Mouse (Mus musculus) C2C12 (cell line): ENCODE measurements around the gene Prkg1. TPM values are rescaled to one million over a fixed set of nuclear protein-coding genes. Genes with fewer than 3 reads are reported as not detected.

Experiments
- H3K27me3 ChIP-seq: one replicate; pipeline ENCODE4 v1.6.1; 2011; ENCODE audit not compliant: control insufficient read depth, insufficient read depth, insufficient read length
- H3K36me3 ChIP-seq: one replicate; pipeline ENCODE4 v1.6.1; 2011; ENCODE audit not compliant: control insufficient read depth, insufficient read depth
- H3K4me3 ChIP-seq: one replicate; pipeline ENCODE4 v1.5.1; 2011; ENCODE audit warnings: mild to moderate bottlenecking, control low read depth; ENCODE audit not compliant: poor library complexity, insufficient read depth, severe bottlenecking
- H3K79me2 ChIP-seq: one replicate; pipeline ENCODE4 v1.6.1; 2011; ENCODE audit not compliant: control insufficient read depth, insufficient read depth
- H3K79me3 ChIP-seq: one replicate; pipeline ENCODE4 v1.6.1; 2011; ENCODE audit warnings: low read depth, control low read depth
- H3ac ChIP-seq: one replicate; pipeline ENCODE3; 2011; ENCODE audit warnings: low read depth; ENCODE audit not compliant: control insufficient read depth, insufficient read length
- CEBPB ChIP-seq: IDR thresholded peaks from one replicate; pipeline ENCODE4 v1.6.1; 2011; ENCODE audit warnings: low read depth, mild to moderate bottlenecking, control low read depth, moderate library complexity
- CTCF ChIP-seq: IDR thresholded peaks from one replicate; pipeline ENCODE4 v1.5.1; 2011; ENCODE audit not compliant: control insufficient read depth, insufficient read depth, insufficient read length
- FOSL1 ChIP-seq: IDR thresholded peaks from one replicate; pipeline ENCODE4 v1.8.0; 2011; ENCODE audit warnings: mild to moderate bottlenecking, low read length; ENCODE audit not compliant: poor library complexity, insufficient read depth, severe bottlenecking
- MAX ChIP-seq: IDR thresholded peaks from one replicate; pipeline ENCODE4 v1.6.1; 2011; ENCODE audit warnings: mild to moderate bottlenecking, control low read depth
- MYOD1 ChIP-seq: IDR thresholded peaks from one replicate; pipeline ENCODE4 v1.6.1; 2011; ENCODE audit warnings: low read depth; ENCODE audit not compliant: control insufficient read depth, insufficient read length
- MYOG ChIP-seq: IDR thresholded peaks from one replicate; pipeline ENCODE4 v1.6.1; 2011; ENCODE audit not compliant: control insufficient read depth, insufficient read length; ENCODE audit errors: extremely low read depth
- USF1 ChIP-seq: IDR thresholded peaks from one replicate; pipeline ENCODE4 v1.6.1; 2011; ENCODE audit warnings: low read depth, mild to moderate bottlenecking, control low read depth, moderate library complexity
- polyA plus RNA-seq: library from polyadenylated mRNA; unstranded; fragments of >200 nt; fragmentation: generic; extraction: Trizol; gene quantifications from one replicate; pipeline ENCODE4 v1.2.1, GENCODE M21; 2012; ENCODE audit warnings: missing spikeins

Prkg1 gene
- polyA plus RNA-seq, 1 experiment: 0.47 TPM

- H3ac ChIP-seq: no peak overlapping the region
- no peaks in the 10 kb centered on the region for H3K27me3 ChIP-seq
- H3K4me3 ChIP-seq: no peak overlapping the region
- no peak for TF ChIP-seq CTCF
- no peak for TF ChIP-seq MYOG
- TF ChIP-seq CEBPB: no peak
- no peak for TF ChIP-seq MYOD1
- TF ChIP-seq MAX: no peak
- TF ChIP-seq FOSL1: no peak
- no peak for TF ChIP-seq USF1
- no peaks in the 10 kb centered on the region for H3K79me3 ChIP-seq
- no peaks in the 10 kb centered on the region for H3K79me2 ChIP-seq
- H3K36me3 ChIP-seq: no peaks in the 10 kb centered on the region
Observed at GRCm38 (mm10) chr19:31590701-31591100, 174.1 kb downstream of the Prkg1 start.

GRCm38 (mm10) chr19:31577092-31577491, 187.7 kb downstream of the Prkg1 start:
- no peaks in the 10 kb centered on the region for H3K79me2 ChIP-seq
- H3K36me3 ChIP-seq: no peaks in the 10 kb centered on the region
- TF ChIP-seq USF1 (no peak), MYOD1 (no peak), CTCF (no peak), MYOG (no peak), FOSL1 (no peak), CEBPB (no peak), MAX (no peak)
- no peaks in the 10 kb centered on the region for H3K79me3 ChIP-seq
- no peak overlapping the region for H3ac ChIP-seq
- no peaks in the 10 kb centered on the region for H3K27me3 ChIP-seq
- no peak overlapping the region for H3K4me3 ChIP-seq

DNA sequence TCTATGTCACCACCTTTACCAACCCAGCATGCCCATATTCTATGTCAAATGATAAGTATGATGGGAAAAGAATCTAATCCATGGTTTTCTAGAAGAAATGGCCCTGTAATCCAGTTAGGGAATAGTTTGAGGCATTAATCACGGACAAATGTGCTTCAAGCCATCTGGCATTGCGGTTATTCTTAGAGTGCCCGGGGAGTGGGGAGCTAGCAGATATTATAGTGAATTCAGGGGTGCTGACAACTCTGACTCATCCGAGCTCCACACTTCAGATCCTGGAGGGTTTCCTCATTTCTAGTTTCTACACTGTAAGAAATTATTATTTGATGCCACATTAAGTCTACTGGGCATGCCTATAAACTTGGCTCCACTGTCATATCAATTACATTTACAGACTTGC, 200.5 kb downstream of the Prkg1 start:
- H3K27me3 ChIP-seq: no peaks in the 10 kb centered on the region
- no peaks in the 10 kb centered on the region for H3K36me3 ChIP-seq
- no peaks in the 10 kb centered on the region for H3K79me3 ChIP-seq
- TF ChIP-seq FOSL1 (no peak), CEBPB (no peak), USF1 (no peak), MYOD1 (no peak), CTCF (no peak), MYOG (no peak), MAX (no peak)
- H3K79me2 ChIP-seq: no peaks in the 10 kb centered on the region
- H3K4me3 ChIP-seq: no peak overlapping the region
- no peak overlapping the region for H3ac ChIP-seq

DNA sequence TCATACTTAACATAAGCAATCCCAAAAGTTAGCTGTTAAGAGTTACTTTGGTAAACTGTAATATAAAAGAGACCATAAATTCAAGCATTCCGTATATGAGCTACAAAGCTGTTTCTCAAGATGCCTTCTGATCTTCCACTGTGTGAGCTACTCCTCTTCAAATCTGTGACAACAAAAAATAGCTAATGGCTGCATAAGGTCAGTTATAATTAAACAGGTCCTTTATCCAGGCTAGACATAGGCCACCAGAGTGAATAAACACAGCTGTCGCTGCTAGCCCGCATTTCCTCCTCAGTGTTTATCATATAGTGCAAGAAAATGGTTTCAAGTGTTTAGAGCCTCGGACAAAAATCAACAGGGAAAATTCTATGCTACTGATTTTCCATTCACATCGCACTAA, 218.8 kb downstream of the Prkg1 start:
- Histone ChIP-seq H3K36me3 (no peaks in the 10 kb centered on the region), H3ac (no peak overlapping the region), H3K27me3 (no peaks in the 10 kb centered on the region), H3K4me3 (no peak overlapping the region), H3K79me3 (no peaks in the 10 kb centered on the region), H3K79me2 (no peaks in the 10 kb centered on the region)
- TF ChIP-seq MYOD1 (no peak), MYOG (no peak), USF1 (no peak), CTCF (no peak), FOSL1 (no peak), CEBPB (no peak), MAX (no peak)

DNA sequence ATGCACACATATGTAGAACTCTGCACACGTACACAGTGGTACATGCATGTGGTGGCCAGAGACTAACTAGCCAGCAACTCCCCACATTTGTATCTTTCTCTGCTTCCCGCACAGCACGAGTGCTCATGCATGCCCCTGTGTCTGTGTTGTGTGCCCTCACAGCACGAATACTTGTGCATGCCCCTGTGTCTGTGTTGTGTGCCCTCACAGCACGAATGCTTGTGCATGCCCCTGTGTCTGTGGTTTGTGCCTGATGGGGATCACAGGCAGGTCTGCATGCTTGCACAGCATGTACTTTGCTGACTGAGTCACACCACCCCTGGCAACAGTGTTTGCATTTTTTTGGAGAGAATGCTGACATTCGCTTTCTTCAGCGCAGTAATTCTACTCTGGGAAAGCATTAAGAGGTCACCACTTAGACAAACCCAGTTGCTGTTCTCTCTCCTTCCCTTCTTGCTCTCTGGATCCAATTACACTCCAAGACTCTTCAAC, 233.5 kb downstream of the Prkg1 start:
- TF ChIP-seq CEBPB (no peak), MYOD1 (no peak), MYOG (no peak), CTCF (no peak), USF1 (no peak), MAX (no peak), FOSL1 (no peak)
- Histone ChIP-seq H3ac (no peak overlapping the region), H3K4me3 (no peak overlapping the region), H3K79me2 (no peaks in the 10 kb centered on the region), H3K27me3 (no peaks in the 10 kb centered on the region), H3K36me3 (no peaks in the 10 kb centered on the region), H3K79me3 (no peaks in the 10 kb centered on the region)

DNA sequence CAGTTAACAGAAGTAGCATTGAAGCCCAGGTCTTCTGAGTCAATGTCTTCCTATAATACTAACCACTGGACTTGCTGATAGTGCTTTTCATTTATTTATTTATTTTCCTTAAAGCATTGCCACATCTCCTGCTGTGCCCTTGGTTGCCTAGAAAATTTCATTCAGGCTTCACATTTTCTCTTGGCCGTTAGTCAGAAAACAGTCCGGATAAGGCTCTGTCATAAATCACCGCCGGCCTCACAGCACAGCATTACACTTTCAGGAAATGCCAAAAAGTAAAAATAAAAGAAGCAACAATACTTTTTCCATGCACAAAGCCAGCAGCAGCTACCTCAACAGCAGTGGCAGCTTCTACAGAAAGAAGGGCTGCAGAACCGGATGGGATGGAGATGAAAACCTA, 234.2 kb downstream of the Prkg1 start:
- no peak for TF ChIP-seq CEBPB
- TF ChIP-seq MYOD1: no peak
- TF ChIP-seq CTCF: no peak
- no peak for TF ChIP-seq USF1
- H3K36me3 ChIP-seq: no peaks in the 10 kb centered on the region

More for the DNA sequence above, 234.2 kb downstream of the Prkg1 start:
- no peaks in the 10 kb centered on the region for H3K79me3 ChIP-seq
- no peaks in the 10 kb centered on the region for H3K79me2 ChIP-seq
- no peak overlapping the region for H3ac ChIP-seq
- no peak overlapping the region for H3K4me3 ChIP-seq
- no peaks in the 10 kb centered on the region for H3K27me3 ChIP-seq
